Mouse (Mus musculus) skeletal muscle tissue, postnatal 0 days (tissue): ENCODE data around the gene Gm10439. TPM values are rescaled to one million over a fixed set of nuclear protein-coding genes. Genes with fewer than 3 reads are reported as not detected.

ENCODE experiments used
- polyA plus RNA-seq: library from polyadenylated mRNA; unstranded; fragments of >200 nt; fragmentation: Nextera tagmentation; extraction: Ambion mirVana; gene quantifications from 2 replicates; pipeline ENCODE4 v1.2.1, GENCODE M21; 2015

Gm10439 gene
- not detected in 2 replicates for polyA plus RNA-seq

DNA sequence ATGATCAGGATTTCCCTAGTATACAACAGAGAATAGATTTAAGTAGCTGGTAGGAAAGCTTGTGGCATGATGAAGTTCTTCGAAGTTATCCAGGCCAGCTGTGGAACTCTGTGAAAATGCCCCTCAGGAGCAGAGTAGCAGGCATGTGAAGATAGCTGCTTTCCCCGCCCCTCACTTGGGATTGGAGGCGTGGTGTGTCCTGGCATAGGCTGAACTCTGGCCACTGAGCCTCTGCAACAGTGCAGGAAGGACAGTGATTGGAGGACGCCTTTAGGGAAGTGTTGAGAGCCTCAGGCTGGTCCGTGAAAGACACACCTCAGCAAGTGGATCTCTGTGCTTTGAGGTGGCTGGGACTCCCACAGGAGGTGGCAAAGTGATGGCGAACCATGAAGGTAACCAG, at the start of gene Gm10439:
Gm10439 (plus strand) TSS at position 301 of the 400 bp plus-strand sequence.

Other genes with a start within 250 kb of the Gm10439 start
- gene Gm15085, start 147.0 kb upstream of the Gm10439 start, polyA plus RNA-seq, result not detected in 2 replicates
- not detected in 2 replicates for gene Gm15097, start 189.9 kb downstream of the Gm10439 start, polyA plus RNA-seq